Comparison of ENCODE assay signal across 24 mouse cellular contexts in the genomic region with DNA sequence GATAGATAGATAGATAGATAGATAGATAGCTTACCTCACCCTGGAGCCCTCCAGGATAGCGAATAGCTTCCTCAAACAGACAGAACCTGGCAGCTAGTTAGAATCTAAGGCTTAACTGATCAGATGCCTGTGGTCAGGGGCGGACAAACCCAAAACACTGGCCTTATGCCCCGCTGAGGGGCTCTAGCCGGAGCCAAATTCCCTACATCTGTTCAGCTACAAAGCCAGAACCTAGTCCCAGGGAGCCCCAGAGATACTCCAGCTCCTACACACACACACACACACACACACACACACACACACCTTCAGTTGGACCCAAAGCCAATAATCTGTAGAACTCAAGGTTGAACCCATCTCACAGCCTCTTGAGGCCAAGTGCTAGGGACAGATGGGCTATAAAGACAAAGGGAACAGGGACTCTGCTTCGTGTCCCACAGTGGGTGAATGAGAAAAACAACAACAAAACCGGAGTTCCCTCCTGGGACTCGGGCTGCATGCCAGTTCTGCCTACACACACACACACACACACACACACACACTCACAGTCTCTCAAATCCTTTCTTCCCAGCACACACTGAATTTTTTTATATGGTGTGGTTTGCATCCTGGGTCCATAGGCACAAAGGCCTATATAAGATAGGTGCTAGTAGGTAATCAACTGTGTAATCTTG. TPM values are rescaled to one million over a fixed set of nuclear protein-coding genes. Genes with fewer than 3 reads are reported as not detected.
DNase-seq lines count a peak whose midpoint lies in the region; ATAC-seq and TF ChIP-seq lines count a peak whose summit lies in the region.
"Had no signal": no experiment of that assay in that cellular context is flagged by ENCODE, and none has a peak within 500 bp of the region (broad histone marks: within the 10 kb centered on the region; RNA-seq: fewer than 3 reads in every experiment).

No protein-coding gene starts in this region.

- H3K36me3 ChIP-seq in heart, postnatal 0 days (replicated peaks; ENCODE audit: control insufficient read depth, insufficient read depth, low read length) = no peaks in the 10 kb centered on the region; the same call in 1 of the 2 replicates
- no peaks in the 10 kb centered on the region for H3K36me3 ChIP-seq in lung, embryonic 16.5 days (ENCODE audit: control insufficient read depth, insufficient read depth, low read length)
- H3K36me3 ChIP-seq: embryonic facial prominence, embryonic 13.5 days; midbrain, embryonic 13.5 days; neural tube, embryonic 13.5 days had no signal

- no peak for TF ChIP-seq CTCF in heart, postnatal 0 days (IDR thresholded peaks at IDR 0.05; ENCODE audit: low read depth)
- no peak for TF ChIP-seq CTCF in brain, embryonic 14.5 days (IDR thresholded peaks at IDR 0.05; ENCODE audit: borderline replicate concordance, extremely low read depth, insufficient read depth, insufficient read length)

- H3K4me1 ChIP-seq in heart, postnatal 0 days (ENCODE audit: control insufficient read depth, insufficient read depth) = peaks cover 14% of the 10 kb centered on the region; the same call in 1 of the 2 replicates
- H3K4me1 ChIP-seq in lung, embryonic 16.5 days (replicated peaks; ENCODE audit: control insufficient read depth, insufficient read depth, low read length) = peaks cover 8% of the 10 kb centered on the region
- H3K4me1 ChIP-seq: embryonic facial prominence, embryonic 13.5 days; midbrain, embryonic 13.5 days; neural tube, embryonic 13.5 days had no signal

- no peak overlapping the region for H3K4me3 ChIP-seq in heart, postnatal 0 days (ENCODE audit: low read depth, low read length)
- no peak overlapping the region for H3K4me3 ChIP-seq in lung, embryonic 16.5 days (ENCODE audit: low read length)
- H3K4me3 ChIP-seq: embryonic facial prominence, embryonic 13.5 days; left cerebral cortex, adult 2 months; midbrain, embryonic 13.5 days; neural tube, embryonic 13.5 days had no signal

- H3K9ac ChIP-seq in heart, postnatal 0 days (replicated peaks; ENCODE audit: low read depth, low read length) = no peak overlapping the region
- H3K9ac ChIP-seq in lung, embryonic 16.5 days (ENCODE audit: low read length) = no peak overlapping the region
- H3K9ac ChIP-seq: embryonic facial prominence, embryonic 13.5 days; midbrain, embryonic 13.5 days; neural tube, embryonic 13.5 days had no signal

- ATAC-seq in frontal cortex, adult (ENCODE audit: low TSS enrichment) = 0 out of 2 replicates have a peak, but pooled peaks have one; percentile 14
- ATAC-seq in heart, postnatal 0 days (ENCODE audit: insufficient read depth, low read depth) = no peak
- ATAC-seq in lung, embryonic 16.5 days (ENCODE audit: low read depth) = no peak
- ATAC-seq: forebrain, embryonic 16.5 days; inflammation-experienced regulatory T-cells, adult 6 months; midbrain, embryonic 13.5 days had no signal

- no peak for TF ChIP-seq POLR2A in brain, embryonic 14.5 days (IDR thresholded peaks at IDR 0.05; ENCODE audit: borderline replicate concordance, extremely low read depth, insufficient read depth, insufficient read length, poor library complexity, severe bottlenecking)

- H3K27ac ChIP-seq in heart, postnatal 0 days (ENCODE audit: low read depth) = no peak overlapping the region
- no peak overlapping the region for H3K27ac ChIP-seq in lung, embryonic 16.5 days (ENCODE audit: low read length)
- H3K27ac ChIP-seq: embryonic facial prominence, embryonic 13.5 days; left cerebral cortex, adult 2 months; midbrain, embryonic 13.5 days; neural tube, embryonic 13.5 days had no signal

- TF ChIP-seq EP300 in heart, postnatal 0 days (IDR thresholded peaks at IDR 0.05; ENCODE audit: low read depth) = no peak

- H3K27me3 ChIP-seq in heart, postnatal 0 days (ENCODE audit: control insufficient read depth, insufficient read depth, low read length) = no peaks in the 10 kb centered on the region
- H3K27me3 ChIP-seq in lung, embryonic 16.5 days (ENCODE audit: control insufficient read depth, insufficient read depth, low read depth, low read length) = no peaks in the 10 kb centered on the region
- H3K27me3 ChIP-seq: CH12.LX; embryonic facial prominence, embryonic 13.5 days; midbrain, embryonic 13.5 days; neural tube, embryonic 13.5 days had no signal

- no peak for DNase-seq in frontal cortex, adult 2 months (ENCODE audit: extremely low spot score in 1 of 2, low spot score in 1 of 2)
- DNase-seq in heart, postnatal 0 days (ENCODE audit: low spot score) = no peak
- DNase-seq in heart, adult 9 months (ENCODE audit: low spot score in 2 of 2) = no peak
- no peak for DNase-seq in lung, postnatal 10 days
- peak; percentile 35 for DNase-seq in brain, embryonic 14.5 days (ENCODE audit: low read depth)
- DNase-seq: adrenal gland, postnatal 25 days; cerebellum, adult 9-10 months; kidney, adult 2 months; kidney, postnatal 14 days; lung, adult 18-20 months had no signal

- H3K9me3 ChIP-seq in heart, postnatal 0 days (replicated peaks; ENCODE audit: control insufficient read depth, low read length) = no peaks in the 10 kb centered on the region
- H3K9me3 ChIP-seq in lung, embryonic 16.5 days (ENCODE audit: control insufficient read depth, low read length) = no peaks in the 10 kb centered on the region
- H3K9me3 ChIP-seq: embryonic facial prominence, embryonic 13.5 days; midbrain, embryonic 13.5 days; neural tube, embryonic 13.5 days had no signal

- H3K4me2 ChIP-seq in heart, postnatal 0 days (ENCODE audit: low read depth, low read length) = peak overlapping the region; percentile 53
- 0 out of 2 replicates have a peak overlapping the region, but pooled peaks have one; percentile 48 for H3K4me2 ChIP-seq in lung, embryonic 16.5 days (ENCODE audit: low read depth, low read length)
- H3K4me2 ChIP-seq: embryonic facial prominence, embryonic 13.5 days; liver, embryonic 11.5 days; midbrain, embryonic 13.5 days; neural tube, embryonic 13.5 days had no signal

- WGBS in heart, postnatal 0 days = 64% methylated on average over 7 of the region's 7 CpGs
- 61% methylated on average over 7 of the region's 7 CpGs for WGBS in lung, embryonic 16.5 days

RNA-seq across cellular contexts. Expression of gene Cdh5, which starts 5.0 kb away (rescaled TPM):
- 13.6 and 13.8 TPM in 2 replicates for polyA plus RNA-seq in frontal cortex, adult 2 months (2012; rRNA removed)
- 123 and 125 TPM in 2 replicates for total RNA-seq in heart, postnatal 0 days (2014; rRNA removed; ENCODE audit: low replicate concordance)
- polyA plus RNA-seq in heart, postnatal 0 days (2015; fragmentation: Nextera tagmentation; extraction: Ambion mirVana) = 39.5 and 42.6 TPM in 2 replicates
- 77.5 and 84.0 TPM in 2 replicates for polyA plus RNA-seq in lung, embryonic 16.5 days (2015; fragmentation: Nextera tagmentation; extraction: Ambion mirVana)
- polyA plus RNA-seq in brain, embryonic 14.5 days (2012; rRNA removed) = 18.2 and 34.6 TPM in 2 replicates
- total RNA-seq: granulocyte monocyte progenitor cell, adult 5-6 weeks; hematopoietic stem cell, adult 5-6 weeks; megakaryocyte progenitor cell, adult 5-6 weeks; MEL had no signal
